Mouse (Mus musculus) embryonic facial prominence, embryonic 12.5 days (tissue): Measurements from ENCODE around the gene Tmprss15. TPM values are rescaled to one million over a fixed set of nuclear protein-coding genes. Genes with fewer than 3 reads are reported as not detected.

Source experiments
- ATAC-seq: fragments of 200-750 bp; cut with Nextera tagmentation; 2 replicates; pipeline ENCODE4 v1.8.0; 2017; ENCODE audit not compliant: insufficient number of reproducible peaks, insufficient read depth, low FRiP score, low TSS enrichment
- H3K27ac ChIP-seq: fragments of 300-500 bp; sonication (generic); 2 replicates; pipeline ENCODE4 v1.5.1; 2016; ENCODE audit warnings: mild to moderate bottlenecking
- H3K27me3 ChIP-seq: fragments of 300-500 bp; sonication (generic); 2 replicates; pipeline ENCODE4 v1.6.1; 2016; ENCODE audit warnings: mild to moderate bottlenecking, moderate library complexity
- H3K36me3 ChIP-seq: fragments of 300-500 bp; sonication (generic); 2 replicates; pipeline ENCODE4 v1.6.1; 2016; ENCODE audit warnings: mild to moderate bottlenecking
- H3K4me1 ChIP-seq: fragments of 300-500 bp; sonication (generic); 2 replicates; pipeline ENCODE4 v1.6.1; 2016
- H3K4me2 ChIP-seq: fragments of 300-500 bp; sonication (generic); replicated peaks from 2 replicates; pipeline ENCODE4 v1.6.1; 2016; ENCODE audit warnings: mild to moderate bottlenecking, moderate library complexity
- H3K4me3 ChIP-seq: fragments of 300-500 bp; sonication (generic); 2 replicates; pipeline ENCODE4 v1.5.1; 2016; ENCODE audit warnings: mild to moderate bottlenecking
- H3K9ac ChIP-seq: fragments of 300-500 bp; sonication (generic); 2 replicates; pipeline ENCODE4 v1.6.1; 2016; ENCODE audit warnings: mild to moderate bottlenecking, moderate library complexity
- H3K9me3 ChIP-seq: fragments of 300-500 bp; sonication (generic); 2 replicates; pipeline ENCODE4 v1.6.1; 2016; ENCODE audit warnings: mild to moderate bottlenecking, moderate library complexity
- WGBS: fragments of 180-500 bp; shearing (Covaris S2); methylation state at CpG from one replicate; pipeline ENCODE4 v1.1.7; 2016; 5-methylcytosine and 5-hydroxymethylcytosine counted together
- polyA plus RNA-seq: library from polyadenylated mRNA; unstranded; fragments of >200 nt; fragmentation: Nextera tagmentation; extraction: Ambion mirVana; gene quantifications from 2 replicates; pipeline ENCODE4 v1.2.1, GENCODE M21; 2016

Gene Tmprss15
- polyA plus RNA-seq = not detected in 2 replicates

- no peaks in the 10 kb centered on the region for H3K27me3 ChIP-seq
- H3K27ac ChIP-seq = no peak within 1 kb of the TSS
- H3K9ac ChIP-seq = no peak within 1 kb of the TSS
- ATAC-seq = no peak
- no peaks in the 10 kb centered on the region for H3K9me3 ChIP-seq
- H3K4me3 ChIP-seq = no peak within 1 kb of the TSS
- WGBS = 82% methylated on average over 4 of the region's 4 CpGs
- H3K4me1 ChIP-seq = no peaks in the 10 kb centered on the region
- no peak within 1 kb of the TSS for H3K4me2 ChIP-seq
- H3K36me3 ChIP-seq = no peaks in the 10 kb centered on the region
These were observed at the start of gene Tmprss15 for GRCm38 (mm10) chr16:79090997-79091396. Gene Tmprss15 (minus strand): TSS chr16:79091097.

- Histone ChIP-seq H3K36me3 (no peaks in the 10 kb centered on the region), H3K27ac (no peak overlapping the region), H3K4me2 (no peak overlapping the region), H3K9me3 (no peaks in the 10 kb centered on the region), H3K27me3 (no peaks in the 10 kb centered on the region), H3K4me3 (no peak overlapping the region), H3K4me1 (no peaks in the 10 kb centered on the region), H3K9ac (no peak overlapping the region)
- WGBS = 31% methylated on average over 1 of the region's 1 CpGs
- no peak for ATAC-seq
These were observed 24.0 kb upstream of the Tmprss15 start for GRCm38 (mm10) chr16:79114879-79115278.

- Histone ChIP-seq H3K4me3 (no peak overlapping the region), H3K4me2 (no peak overlapping the region), H3K4me1 (no peaks in the 10 kb centered on the region), H3K36me3 (no peaks in the 10 kb centered on the region), H3K9me3 (no peaks in the 10 kb centered on the region), H3K27me3 (no peaks in the 10 kb centered on the region), H3K9ac (no peak overlapping the region), H3K27ac (no peak overlapping the region)
- ATAC-seq = no peak
- 36% methylated on average over 1 of the region's 1 CpGs for WGBS
These were observed 18.6 kb upstream of the Tmprss15 start for GRCm38 (mm10) chr16:79109516-79109915.

- no peaks in the 10 kb centered on the region for H3K9me3 ChIP-seq
- no peaks in the 10 kb centered on the region for H3K4me1 ChIP-seq
- 80% methylated on average over 5 of the region's 5 CpGs for WGBS
- H3K36me3 ChIP-seq = no peaks in the 10 kb centered on the region
- ATAC-seq = no peak
- H3K4me2 ChIP-seq = no peak overlapping the region
- H3K9ac ChIP-seq = no peak overlapping the region
- H3K27me3 ChIP-seq = no peaks in the 10 kb centered on the region
- H3K4me3 ChIP-seq = no peak overlapping the region
- no peak overlapping the region for H3K27ac ChIP-seq
These were observed 18.1 kb upstream of the Tmprss15 start for GRCm38 (mm10) chr16:79108969-79109368.

- Histone ChIP-seq H3K9me3 (no peaks in the 10 kb centered on the region), H3K4me1 (no peaks in the 10 kb centered on the region), H3K27ac (no peak overlapping the region), H3K4me2 (no peak overlapping the region), H3K36me3 (no peaks in the 10 kb centered on the region), H3K9ac (no peak overlapping the region), H3K4me3 (no peak overlapping the region), H3K27me3 (no peaks in the 10 kb centered on the region)
- ATAC-seq = no peak
- WGBS = 88% methylated on average over 2 of the region's 2 CpGs
These were observed 9.4 kb upstream of the Tmprss15 start for GRCm38 (mm10) chr16:79100325-79100724.

GRCm38 (mm10) chr16:79098321-79098720 lies 7.4 kb upstream of the Tmprss15 start:
- Histone ChIP-seq H3K4me1 (no peaks in the 10 kb centered on the region), H3K36me3 (no peaks in the 10 kb centered on the region), H3K9me3 (no peaks in the 10 kb centered on the region), H3K9ac (no peak overlapping the region), H3K4me2 (no peak overlapping the region), H3K4me3 (no peak overlapping the region), H3K27ac (no peak overlapping the region), H3K27me3 (no peaks in the 10 kb centered on the region)
- no peak for ATAC-seq
- 89% methylated on average over 2 of the region's 2 CpGs for WGBS

- H3K27ac ChIP-seq = no peak overlapping the region
- no peaks in the 10 kb centered on the region for H3K27me3 ChIP-seq
- H3K9ac ChIP-seq = no peak overlapping the region
- ATAC-seq = no peak
- WGBS = 82% methylated on average over 6 of the region's 6 CpGs
- no peaks in the 10 kb centered on the region for H3K9me3 ChIP-seq
- H3K4me1 ChIP-seq = no peaks in the 10 kb centered on the region
- H3K4me3 ChIP-seq = no peak overlapping the region
- H3K36me3 ChIP-seq = no peaks in the 10 kb centered on the region
- H3K4me2 ChIP-seq = no peak overlapping the region
These were observed 4.3 kb downstream of the Tmprss15 start for GRCm38 (mm10) chr16:79086550-79086949.

- ATAC-seq = no peak
- no peak overlapping the region for H3K4me3 ChIP-seq
- H3K36me3 ChIP-seq = no peaks in the 10 kb centered on the region
- no peaks in the 10 kb centered on the region for H3K9me3 ChIP-seq
- no peak overlapping the region for H3K9ac ChIP-seq
- H3K27ac ChIP-seq = no peak overlapping the region
- WGBS = 85% methylated on average over 1 of the region's 1 CpGs
- H3K4me2 ChIP-seq = no peak overlapping the region
- H3K27me3 ChIP-seq = no peaks in the 10 kb centered on the region
- no peaks in the 10 kb centered on the region for H3K4me1 ChIP-seq
These were observed 27.0 kb downstream of the Tmprss15 start for GRCm38 (mm10) chr16:79063848-79064247.

GRCm38 (mm10) chr16:79058775-79059558 lies 31.9 kb downstream of the Tmprss15 start:
- no peaks in the 10 kb centered on the region for H3K4me1 ChIP-seq
- H3K27ac ChIP-seq = no peak overlapping the region
- H3K9me3 ChIP-seq = no peaks in the 10 kb centered on the region
- no peaks in the 10 kb centered on the region for H3K36me3 ChIP-seq
- H3K4me3 ChIP-seq = no peak overlapping the region
- H3K9ac ChIP-seq = no peak overlapping the region
- no peak overlapping the region for H3K4me2 ChIP-seq
- ATAC-seq = no peak
- 61% methylated on average over 12 of the region's 12 CpGs for WGBS
- no peaks in the 10 kb centered on the region for H3K27me3 ChIP-seq

- H3K9ac ChIP-seq = no peak overlapping the region
- no peak overlapping the region for H3K4me2 ChIP-seq
- H3K36me3 ChIP-seq = no peaks in the 10 kb centered on the region
- H3K4me1 ChIP-seq = no peaks in the 10 kb centered on the region
- H3K4me3 ChIP-seq = no peak overlapping the region
- no peaks in the 10 kb centered on the region for H3K9me3 ChIP-seq
- no peak for ATAC-seq
- H3K27ac ChIP-seq = no peak overlapping the region
- no peaks in the 10 kb centered on the region for H3K27me3 ChIP-seq
- 85% methylated on average over 2 of the region's 2 CpGs for WGBS
These were observed 58.3 kb downstream of the Tmprss15 start for GRCm38 (mm10) chr16:79032593-79032992.

- H3K4me2 ChIP-seq = no peak overlapping the region
- WGBS = 84% methylated on average over 2 of the region's 2 CpGs
- H3K9ac ChIP-seq = no peak overlapping the region
- no peaks in the 10 kb centered on the region for H3K4me1 ChIP-seq
- H3K36me3 ChIP-seq = no peaks in the 10 kb centered on the region
- H3K4me3 ChIP-seq = no peak overlapping the region
- H3K27ac ChIP-seq = no peak overlapping the region
- no peaks in the 10 kb centered on the region for H3K9me3 ChIP-seq
- no peak for ATAC-seq
- no peaks in the 10 kb centered on the region for H3K27me3 ChIP-seq
These were observed 88.1 kb downstream of the Tmprss15 start for GRCm38 (mm10) chr16:79002812-79003211.

- no peaks in the 10 kb centered on the region for H3K4me1 ChIP-seq
- no peak overlapping the region for H3K9ac ChIP-seq
- no peaks in the 10 kb centered on the region for H3K27me3 ChIP-seq
- H3K9me3 ChIP-seq = no peaks in the 10 kb centered on the region
- no peak overlapping the region for H3K27ac ChIP-seq
- no peaks in the 10 kb centered on the region for H3K36me3 ChIP-seq
- no peak overlapping the region for H3K4me2 ChIP-seq
- 86% methylated on average over 9 of the region's 9 CpGs for WGBS
- no peak overlapping the region for H3K4me3 ChIP-seq
- no peak for ATAC-seq
These were observed 89.2 kb downstream of the Tmprss15 start for GRCm38 (mm10) chr16:79001679-79002078.
